Mouse (Mus musculus) adrenal gland (tissue): ENCODE data around the gene Ranbp2.

Source experiments
- intact Hi-C: fragments of 180-260 bp; cut with DNase I; formaldehyde crosslinking; loops from one replicate; pipeline ENCODE4 v1.15.1; 2025
- long read RNA-seq, 2 experiments: library from polyadenylated mRNA; unstranded; transcript quantifications; one replicate each; pipeline ENCODE4 v2.0.0; 2020; ENCODE audit warnings: borderline replicate concordance in 1 of 2; ENCODE audit not compliant: insufficient replicate concordance in 1 of 2

Ranbp2 gene
- long read RNA-seq, experiment 1, partial matches to known transcripts = 4 of 8 reads
- long read RNA-seq, experiment 1, other reads (novel, unspliced or antisense) = 4 of 8 reads
- long read RNA-seq, experiment 2, partial matches to known transcripts = 11 of 17 reads
- long read RNA-seq, experiment 2, other reads (novel, unspliced or antisense) = 6 of 17 reads

- intact Hi-C loops = no loop called here
Measured at GRCm38 (mm10) chr10:58446384-58447279, at the start of gene Ranbp2. Ranbp2 (plus strand) TSS chr10:58446920.

DNA sequence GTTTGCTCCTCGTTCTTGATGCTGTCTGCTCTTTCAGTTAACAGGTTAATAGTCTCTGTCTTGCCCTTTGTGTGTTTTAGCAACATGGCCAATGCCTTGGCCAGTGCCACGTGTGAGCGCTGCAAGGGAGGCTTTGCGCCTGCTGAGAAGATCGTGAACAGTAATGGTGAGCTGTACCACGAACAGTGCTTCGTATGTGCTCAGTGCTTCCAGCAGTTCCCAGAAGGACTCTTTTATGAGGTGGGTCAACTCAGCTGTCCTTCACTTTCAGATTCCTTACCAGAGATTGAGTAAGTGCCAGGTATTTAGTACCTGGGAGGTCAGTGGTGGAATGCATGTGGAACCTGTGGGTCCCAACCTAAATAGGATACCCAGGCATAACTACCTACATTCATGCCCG lies 47.8 kb upstream of the Ranbp2 start:
- intact Hi-C loops = no loop called here

DNA sequence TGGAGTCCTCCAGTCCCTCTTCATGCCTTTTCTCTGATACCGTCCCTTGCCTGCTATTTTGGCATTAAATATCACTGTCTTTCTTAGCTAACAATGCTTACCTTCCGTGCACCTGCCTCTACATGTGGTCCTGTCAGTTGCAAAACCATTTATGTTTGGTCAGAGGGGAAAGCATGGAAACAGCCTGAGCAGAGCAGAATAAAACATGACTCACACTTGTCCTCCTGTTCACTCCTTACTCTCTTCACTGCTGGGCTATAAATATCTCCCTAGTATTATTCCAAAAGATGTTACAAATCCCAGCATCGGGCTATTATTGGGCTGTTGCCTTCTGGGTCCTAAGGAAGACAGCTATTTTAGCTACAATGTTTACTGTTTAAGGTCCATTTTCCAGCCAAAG lies 44.9 kb upstream of the Ranbp2 start:
- intact Hi-C loops = no loop called here

- intact Hi-C loops = no loop called here
Measured at GRCm38 (mm10) chr10:58404639-58405038, 42.1 kb upstream of the Ranbp2 start.

DNA sequence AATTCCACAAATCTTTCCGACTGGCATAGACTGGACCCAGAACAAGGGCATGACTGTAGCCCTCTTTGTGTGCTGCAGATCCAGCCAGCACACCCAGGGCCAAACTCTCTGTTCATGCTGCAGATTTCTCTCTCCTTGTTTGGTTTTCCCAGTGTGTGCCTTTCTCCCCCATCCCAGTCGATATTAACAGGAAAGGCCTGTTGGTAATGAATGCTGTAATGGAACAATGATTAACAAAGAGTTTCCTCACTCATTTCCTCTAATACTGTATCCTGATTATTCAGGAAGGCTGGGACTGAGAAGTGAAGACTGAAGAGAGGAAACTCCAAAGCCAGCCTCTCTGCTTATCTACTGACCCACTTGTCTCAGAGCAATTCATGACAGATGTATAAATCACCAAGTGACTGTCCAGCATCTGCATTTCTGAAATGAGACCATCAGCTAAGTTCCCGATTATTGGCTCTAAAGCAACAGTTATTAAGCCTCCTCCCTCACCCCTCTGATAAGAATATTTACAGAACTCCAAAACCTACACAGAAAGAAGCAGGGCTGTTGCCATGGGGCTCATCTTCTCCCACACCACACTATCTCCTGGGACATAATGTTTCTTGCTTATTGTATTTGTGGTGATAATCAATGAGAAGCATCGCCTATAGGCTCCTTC lies 41.3 kb upstream of the Ranbp2 start:
- intact Hi-C loops = no loop called here

DNA sequence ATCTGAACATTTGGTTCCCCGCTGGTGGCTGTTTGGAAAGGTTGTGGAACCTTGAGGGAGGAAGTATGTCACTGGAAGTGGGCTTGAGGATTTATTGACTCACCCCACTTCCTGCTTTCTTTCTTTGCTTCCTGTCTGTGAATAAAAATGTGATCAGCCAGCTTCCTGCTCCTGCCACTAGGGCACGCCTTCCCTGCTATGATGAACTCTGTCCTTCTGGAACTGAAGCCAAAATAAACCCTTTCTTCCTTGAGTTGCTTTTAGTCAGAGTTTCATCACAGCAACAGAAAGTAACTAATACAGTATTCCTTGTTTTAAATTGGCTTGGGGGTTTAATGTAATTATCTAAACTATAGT lies 40.8 kb upstream of the Ranbp2 start:
- intact Hi-C loops = no loop called here

DNA sequence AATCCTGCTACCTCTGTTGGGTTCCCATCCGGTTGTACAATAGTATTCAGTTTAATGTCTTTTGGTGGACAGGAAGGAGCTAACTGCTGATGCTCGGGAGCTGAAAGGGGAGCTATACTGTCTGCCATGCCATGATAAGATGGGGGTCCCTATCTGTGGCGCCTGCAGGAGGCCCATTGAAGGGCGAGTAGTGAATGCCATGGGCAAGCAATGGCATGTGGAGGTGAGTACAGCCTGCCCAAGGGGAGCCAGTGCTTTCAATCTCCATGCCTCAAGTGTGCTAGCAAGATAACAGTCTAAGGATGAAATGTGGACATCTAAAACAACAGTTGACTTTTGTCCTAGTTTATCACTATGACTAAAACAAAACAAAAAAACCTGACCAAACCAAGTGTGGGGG lies 34.4 kb upstream of the Ranbp2 start:
- intact Hi-C loops = no loop called here

DNA sequence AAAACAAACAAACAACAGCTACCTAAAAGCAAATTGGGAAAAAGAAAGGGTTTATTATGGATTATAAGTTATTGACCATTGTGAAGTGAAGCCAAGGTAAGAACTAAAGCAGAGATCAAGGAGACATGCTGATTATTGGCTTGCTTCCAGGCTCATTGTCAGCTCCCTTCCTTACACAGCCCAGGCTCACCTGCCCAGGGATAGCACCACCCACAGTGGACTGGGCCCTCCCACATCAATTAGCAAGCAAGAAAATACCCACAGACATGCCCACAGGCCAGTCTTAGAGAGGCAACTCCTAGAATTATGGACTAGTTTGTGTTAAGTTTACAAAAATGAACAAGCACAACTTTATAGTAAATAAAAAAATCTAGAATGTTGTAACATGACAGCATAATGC lies 33.9 kb upstream of the Ranbp2 start:
- intact Hi-C loops = no loop called here

GRCm38 (mm10) chr10:58416702-58417101 lies 30.0 kb upstream of the Ranbp2 start:
- intact Hi-C loops = no loop called here

DNA sequence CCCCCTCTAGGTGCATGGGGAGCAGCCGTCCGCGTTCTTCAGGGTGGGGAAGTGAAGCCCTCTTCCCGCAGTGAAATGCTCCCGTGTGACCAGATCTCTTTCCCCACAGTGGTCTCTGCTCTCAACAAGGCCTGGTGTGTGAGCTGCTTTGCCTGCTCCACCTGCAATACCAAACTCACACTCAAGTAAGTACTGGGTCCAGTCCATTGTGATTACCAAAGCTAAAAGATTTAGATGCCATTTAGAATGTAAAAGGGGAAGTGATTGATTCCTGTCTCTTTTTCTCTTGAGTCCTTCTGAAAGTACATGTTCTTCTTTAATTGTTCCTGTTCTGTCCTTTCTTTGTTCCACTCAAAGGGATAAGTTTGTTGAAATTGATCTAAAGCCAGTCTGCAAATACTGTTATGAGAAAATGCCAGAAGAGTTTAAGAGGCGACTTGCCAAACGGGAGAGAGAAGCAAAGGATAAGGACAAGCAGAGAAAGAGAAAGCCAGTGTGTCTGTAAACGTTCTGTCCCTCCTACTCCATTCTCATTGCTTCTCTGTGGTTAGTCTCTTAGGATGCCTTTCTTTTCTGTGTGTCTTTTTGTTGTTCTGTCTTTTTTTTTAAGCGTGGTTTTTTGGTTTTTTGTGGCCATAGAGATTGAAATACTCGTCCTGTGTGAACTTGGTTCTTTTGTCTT lies 28.3 kb upstream of the Ranbp2 start:
- intact Hi-C loops = no loop called here

GRCm38 (mm10) chr10:58427930-58428329 lies 18.8 kb upstream of the Ranbp2 start:
- intact Hi-C loops = no loop called here

DNA sequence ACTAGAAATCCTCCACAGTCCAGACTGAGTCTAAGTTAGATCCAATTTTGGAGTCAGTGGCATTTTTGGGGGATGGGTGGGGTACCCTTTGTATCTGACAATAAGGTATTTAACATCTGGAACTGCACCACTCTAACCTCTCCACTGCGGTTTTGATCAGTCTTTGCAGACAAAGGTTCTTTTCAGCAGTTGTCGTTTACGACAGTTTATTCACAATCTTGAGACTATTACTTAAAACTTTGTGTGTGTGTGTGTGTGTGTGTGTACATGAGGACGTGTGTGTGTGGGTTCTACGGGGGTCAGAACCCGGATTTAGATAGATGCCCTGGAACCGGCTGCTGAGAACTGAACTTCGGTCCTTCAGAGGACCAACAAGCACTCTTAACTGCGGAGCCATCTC lies 870 bp upstream of the Ranbp2 start:
- intact Hi-C loops = no loop called here

- intact Hi-C loops = no loop called here
Measured at GRCm38 (mm10) chr10:58447280-58447781, 611 bp downstream of the Ranbp2 start.

DNA sequence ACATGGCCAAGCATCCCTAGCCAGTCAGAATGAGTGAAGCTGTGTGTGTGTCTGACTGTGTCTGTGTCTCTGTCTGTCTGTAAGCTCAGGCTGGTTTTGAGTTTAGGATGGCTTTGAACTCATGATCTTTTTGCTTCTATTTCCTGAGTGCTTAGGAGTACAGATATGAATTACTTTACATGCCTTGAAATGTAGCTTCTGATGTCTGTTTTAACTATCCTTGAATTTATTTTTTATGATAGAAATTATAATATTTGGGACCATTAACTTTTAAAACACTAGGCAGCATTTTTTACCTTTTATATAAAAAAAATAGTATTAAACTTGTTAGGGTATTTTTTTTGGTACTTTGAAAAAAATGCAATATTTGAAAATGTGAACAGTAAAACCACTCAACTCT lies 4.9 kb downstream of the Ranbp2 start:
- intact Hi-C loops = no loop called here

DNA sequence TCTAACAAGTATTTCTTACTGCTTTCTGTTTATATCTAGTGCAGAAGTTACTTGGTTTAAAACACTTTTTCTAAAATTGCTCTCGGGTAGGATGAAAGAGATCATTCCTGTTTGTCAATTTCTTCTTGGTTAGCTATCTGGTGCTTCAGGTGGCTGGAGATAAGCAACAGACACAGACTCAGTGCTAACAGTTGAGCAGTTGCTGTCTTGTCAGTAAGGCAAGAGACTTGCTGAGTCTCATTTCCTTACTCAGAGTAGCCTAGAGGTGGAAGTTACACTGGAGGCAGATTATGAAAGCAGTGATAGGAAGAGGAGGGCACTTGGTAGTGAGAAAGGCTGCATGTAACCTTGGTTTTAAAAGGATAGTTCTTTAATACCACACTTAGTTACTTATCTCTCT lies 5.5 kb downstream of the Ranbp2 start:
- intact Hi-C loops = no loop called here

GRCm38 (mm10) chr10:58459896-58460295 lies 13.2 kb downstream of the Ranbp2 start:
- intact Hi-C loops = loop anchor here (5.0 kb wide), 2 partner anchors 32 to 188 kb away; no protein-coding TSS in a partner anchor

DNA sequence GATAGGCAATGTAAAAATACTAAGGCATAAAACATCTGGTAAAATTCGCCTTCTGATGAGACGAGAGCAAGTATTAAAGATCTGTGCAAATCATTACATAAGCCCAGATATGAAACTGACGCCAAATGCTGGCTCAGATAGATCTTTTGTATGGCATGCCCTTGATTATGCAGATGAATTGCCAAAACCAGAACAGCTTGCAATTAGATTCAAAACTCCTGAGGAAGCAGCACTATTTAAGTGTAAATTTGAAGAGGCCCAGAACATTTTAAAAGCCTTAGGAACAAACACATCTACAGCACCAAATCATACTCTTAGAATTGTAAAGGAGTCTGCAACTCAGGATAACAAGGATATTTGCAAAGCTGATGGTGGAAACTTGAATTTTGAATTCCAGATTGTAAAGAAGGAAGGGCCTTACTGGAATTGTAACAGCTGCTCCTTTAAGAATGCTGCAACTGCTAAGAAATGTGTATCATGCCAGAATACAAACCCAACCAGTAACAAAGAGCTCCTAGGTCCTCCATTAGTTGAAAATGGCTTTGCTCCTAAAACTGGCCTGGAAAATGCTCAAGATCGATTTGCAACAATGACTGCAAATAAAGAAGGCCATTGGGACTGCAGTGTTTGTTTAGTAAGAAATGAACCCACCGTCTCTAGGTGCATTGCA lies 30.5 kb downstream of the Ranbp2 start:
- intact Hi-C loops = no loop called here

DNA sequence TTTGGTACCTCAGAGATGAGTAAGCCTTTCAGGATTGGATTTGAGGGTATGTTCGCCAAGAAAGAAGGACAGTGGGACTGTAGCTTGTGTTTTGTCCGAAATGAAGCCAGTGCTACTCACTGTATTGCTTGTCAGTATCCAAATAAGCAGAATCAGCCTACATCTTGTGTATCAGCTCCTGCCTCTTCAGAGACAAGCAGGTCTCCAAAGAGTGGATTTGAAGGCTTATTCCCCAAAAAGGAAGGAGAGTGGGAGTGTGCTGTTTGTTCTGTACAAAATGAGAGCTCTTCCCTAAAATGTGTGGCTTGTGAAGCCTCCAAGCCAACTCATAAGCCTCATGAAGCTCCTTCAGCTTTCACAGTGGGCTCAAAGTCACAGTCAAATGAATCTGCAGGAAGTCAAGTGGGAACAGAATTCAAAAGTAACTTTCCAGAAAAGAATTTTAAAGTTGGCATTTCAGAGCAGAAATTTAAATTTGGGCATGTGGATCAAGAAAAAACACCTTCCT lies 31.4 kb downstream of the Ranbp2 start:
- intact Hi-C loops = no loop called here

DNA sequence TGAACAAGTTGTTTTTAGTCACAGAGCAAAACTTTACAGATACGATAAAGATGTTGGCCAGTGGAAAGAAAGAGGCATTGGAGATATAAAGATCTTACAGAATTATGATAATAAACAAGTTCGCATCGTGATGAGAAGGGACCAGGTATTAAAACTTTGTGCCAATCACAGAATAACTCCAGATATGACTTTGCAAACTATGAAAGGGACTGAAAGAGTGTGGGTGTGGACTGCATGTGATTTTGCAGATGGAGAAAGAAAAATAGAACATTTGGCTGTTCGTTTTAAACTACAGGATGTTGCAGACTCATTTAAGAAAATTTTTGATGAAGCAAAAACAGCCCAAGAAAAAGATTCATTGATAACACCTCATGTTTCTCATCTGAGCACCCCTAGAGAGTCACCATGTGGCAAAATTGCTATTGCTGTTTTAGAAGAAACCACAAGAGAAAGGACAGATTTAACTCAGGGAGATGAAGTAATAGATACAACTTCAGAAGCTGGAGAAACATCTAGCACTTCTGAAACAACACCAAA lies 33.3 kb downstream of the Ranbp2 start:
- intact Hi-C loops = loop anchor here (5.0 kb wide), 1 partner anchor 193 kb away; no protein-coding TSS in a partner anchor

DNA sequence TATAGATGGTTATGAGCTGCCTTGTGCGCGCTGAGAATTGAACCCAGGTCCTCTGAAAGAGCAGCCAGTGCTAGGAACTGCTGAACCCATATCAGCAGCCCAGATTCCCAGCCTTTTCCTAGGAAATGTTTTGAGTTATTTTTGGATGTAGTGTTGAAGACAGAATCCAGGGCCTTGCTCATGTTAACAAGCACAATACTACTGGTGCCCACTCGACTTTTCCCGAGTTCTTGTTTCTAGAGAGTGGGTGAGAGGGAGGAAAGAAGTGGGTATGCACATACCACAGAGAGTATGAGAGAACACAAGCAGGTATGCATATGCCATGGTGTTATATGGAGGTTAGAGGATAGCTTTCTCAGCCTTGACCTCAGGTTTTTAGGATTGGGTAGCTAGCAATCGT lies 44.3 kb downstream of the Ranbp2 start:
- intact Hi-C loops = loop anchor here (5.0 kb wide), 1 partner anchor 34 kb away; no protein-coding TSS in a partner anchor
